Mouse (Mus musculus) midbrain, embryonic 13.5 days (tissue): ENCODE measurements at regions not wholly inside any gene's neighbourhood (a gene's known extent, or its start where the extent isn't known, plus 50 kb on each side); places are given as distances from the start of the nearest gene placed in this dataset.
A peak's percentile ranks its signal among the peaks of the same experiment; 100 is the strongest.

Experiments used
- ATAC-seq: fragments of 200-750 bp; cut with Nextera tagmentation; 2 replicates; pipeline ENCODE4 v1.8.0; 2017; ENCODE audit warnings: mild to moderate bottlenecking, moderate TSS enrichment, moderate library complexity
- H3K27ac ChIP-seq: fragments of 300-500 bp; sonication (generic); 2 replicates; pipeline ENCODE4 v1.5.1; 2015; ENCODE audit warnings: inconsistent platforms, mild to moderate bottlenecking, moderate library complexity
- H3K27me3 ChIP-seq: fragments of 300-500 bp; sonication (generic); 2 replicates; pipeline ENCODE4 v1.6.1; 2015; ENCODE audit warnings: mild to moderate bottlenecking, inconsistent platforms
- H3K36me3 ChIP-seq: fragments of 300-500 bp; sonication (generic); 2 replicates; pipeline ENCODE4 v1.6.1; 2015; ENCODE audit warnings: mild to moderate bottlenecking, inconsistent platforms
- H3K4me1 ChIP-seq: fragments of 300-500 bp; sonication (generic); replicated peaks from 2 replicates; pipeline ENCODE4 v1.6.1; 2015; ENCODE audit warnings: inconsistent platforms
- H3K4me2 ChIP-seq: fragments of 300-500 bp; sonication (generic); replicated peaks from 2 replicates; pipeline ENCODE4 v1.6.1; 2015; ENCODE audit warnings: moderate library complexity, mild to moderate bottlenecking, inconsistent platforms
- H3K4me3 ChIP-seq: fragments of 300-500 bp; sonication (generic); replicated peaks from 2 replicates; pipeline ENCODE4 v1.5.1; 2015; ENCODE audit warnings: mild to moderate bottlenecking, inconsistent platforms
- H3K9ac ChIP-seq: fragments of 300-500 bp; sonication (generic); replicated peaks from 2 replicates; pipeline ENCODE4 v1.6.1; 2015; ENCODE audit warnings: mild to moderate bottlenecking, inconsistent platforms
- H3K9me3 ChIP-seq: fragments of 300-500 bp; sonication (generic); 2 replicates; pipeline ENCODE4 v1.6.1; 2016; ENCODE audit warnings: mild to moderate bottlenecking, inconsistent platforms
- WGBS: fragments of 180-500 bp; shearing (Covaris S2); methylation state at CpG from one replicate; pipeline ENCODE4 v1.1.7; 2015; 5-methylcytosine and 5-hydroxymethylcytosine counted together

- H3K9me3 ChIP-seq: no peaks in the 10 kb centered on the region
- H3K4me2 ChIP-seq: no peak overlapping the region
- no peaks in the 10 kb centered on the region for H3K36me3 ChIP-seq
- no peak overlapping the region for H3K27ac ChIP-seq
- no peak for ATAC-seq
- H3K4me3 ChIP-seq: no peak overlapping the region
- H3K9ac ChIP-seq: no peak overlapping the region
- no peaks in the 10 kb centered on the region for H3K4me1 ChIP-seq
- H3K27me3 ChIP-seq: no peaks in the 10 kb centered on the region
Measured at GRCm38 (mm10) chr17:76205082-76205481, 653.3 kb upstream of the Fam98a start.

GRCm38 (mm10) chr17:76184813-76185212 lies 633.1 kb upstream of the Fam98a start:
- H3K36me3 ChIP-seq: no peaks in the 10 kb centered on the region
- H3K4me1 ChIP-seq: no peaks in the 10 kb centered on the region; the same call in 1 of the 2 replicates
- H3K27ac ChIP-seq: no peak overlapping the region
- no peak overlapping the region for H3K4me2 ChIP-seq
- peaks cover 3% of the 10 kb centered on the region; the same call in 1 of the 2 replicates for H3K27me3 ChIP-seq
- WGBS: 13% methylated on average over 2 of the region's 2 CpGs
- H3K9ac ChIP-seq: no peak overlapping the region
- H3K4me3 ChIP-seq: no peak overlapping the region
- ATAC-seq: peak; percentile 71; the same call in 1 of the 2 replicates
- no peaks in the 10 kb centered on the region for H3K9me3 ChIP-seq

GRCm38 (mm10) chr17:76136660-76137495 lies 585.1 kb upstream of the Fam98a start:
- no peaks in the 10 kb centered on the region for H3K36me3 ChIP-seq
- no peak overlapping the region for H3K4me3 ChIP-seq
- H3K9ac ChIP-seq: no peak overlapping the region
- ATAC-seq: no peak
- H3K9me3 ChIP-seq: no peaks in the 10 kb centered on the region
- H3K27me3 ChIP-seq: no peaks in the 10 kb centered on the region
- no peak overlapping the region for H3K27ac ChIP-seq
- no peaks in the 10 kb centered on the region for H3K4me1 ChIP-seq
- H3K4me2 ChIP-seq: no peak overlapping the region

- no peak for ATAC-seq
- Histone ChIP-seq H3K9ac (no peak overlapping the region), H3K27me3 (no peaks in the 10 kb centered on the region), H3K4me1 (no peaks in the 10 kb centered on the region), H3K36me3 (no peaks in the 10 kb centered on the region), H3K27ac (no peak overlapping the region), H3K4me2 (no peak overlapping the region), H3K4me3 (no peak overlapping the region), H3K9me3 (no peaks in the 10 kb centered on the region)
- WGBS: 84% methylated on average over 3 of the region's 3 CpGs
Measured at GRCm38 (mm10) chr17:76134030-76134429, 582.3 kb upstream of the Fam98a start.

- no peak overlapping the region for H3K4me2 ChIP-seq
- H3K9ac ChIP-seq: no peak overlapping the region
- H3K27me3 ChIP-seq: no peaks in the 10 kb centered on the region
- no peaks in the 10 kb centered on the region for H3K4me1 ChIP-seq
- no peak overlapping the region for H3K27ac ChIP-seq
- no peak for ATAC-seq
- H3K36me3 ChIP-seq: no peaks in the 10 kb centered on the region
- WGBS: 76% methylated on average over 5 of the region's 5 CpGs
- no peak overlapping the region for H3K4me3 ChIP-seq
- no peaks in the 10 kb centered on the region for H3K9me3 ChIP-seq
Measured at GRCm38 (mm10) chr17:76125260-76125659, 573.5 kb upstream of the Fam98a start.

GRCm38 (mm10) chr17:76111315-76112195 lies 559.8 kb upstream of the Fam98a start:
- Histone ChIP-seq H3K36me3 (no peaks in the 10 kb centered on the region), H3K4me3 (no peak overlapping the region), H3K9me3 (no peaks in the 10 kb centered on the region), H3K4me1 (peaks cover 10% of the 10 kb centered on the region), H3K9ac (no peak overlapping the region), H3K27me3 (peaks cover 21% of the 10 kb centered on the region), H3K4me2 (no peak overlapping the region), H3K27ac (no peak overlapping the region)
- 62% methylated on average over 9 of the region's 9 CpGs for WGBS
- peak; percentile 95 for ATAC-seq

- Histone ChIP-seq H3K27me3 (peaks cover 21% of the 10 kb centered on the region), H3K9ac (no peak overlapping the region), H3K36me3 (no peaks in the 10 kb centered on the region), H3K27ac (no peak overlapping the region), H3K9me3 (no peaks in the 10 kb centered on the region), H3K4me2 (no peak overlapping the region), H3K4me3 (no peak overlapping the region), H3K4me1 (peaks cover 10% of the 10 kb centered on the region)
- WGBS: 84% methylated on average over 1 of the region's 1 CpGs
- no peak for ATAC-seq
Measured at GRCm38 (mm10) chr17:76110856-76111255, 559.1 kb upstream of the Fam98a start.

- H3K9ac ChIP-seq: no peak overlapping the region
- no peaks in the 10 kb centered on the region for H3K9me3 ChIP-seq
- no peak overlapping the region for H3K27ac ChIP-seq
- no peak overlapping the region for H3K4me3 ChIP-seq
- 93% methylated on average over 3 of the region's 3 CpGs for WGBS
- no peak overlapping the region for H3K4me2 ChIP-seq
- H3K36me3 ChIP-seq: no peaks in the 10 kb centered on the region
- no peaks in the 10 kb centered on the region for H3K4me1 ChIP-seq
- H3K27me3 ChIP-seq: no peaks in the 10 kb centered on the region
- ATAC-seq: no peak
Measured at GRCm38 (mm10) chr17:76083536-76083935, 531.8 kb upstream of the Fam98a start.

- Histone ChIP-seq H3K36me3 (no peaks in the 10 kb centered on the region), H3K9me3 (no peaks in the 10 kb centered on the region), H3K27ac (no peak overlapping the region), H3K4me3 (no peak overlapping the region), H3K27me3 (no peaks in the 10 kb centered on the region), H3K4me1 (no peaks in the 10 kb centered on the region), H3K9ac (no peak overlapping the region), H3K4me2 (no peak overlapping the region)
- ATAC-seq: no peak
- whole genome bisulfite sequencing: 78% methylated on average over 2 of the region's 2 CpGs
Measured at GRCm38 (mm10) chr17:76081780-76082179, 530.0 kb upstream of the Fam98a start.

GRCm38 (mm10) chr17:76046438-76046837 lies 494.7 kb upstream of the Fam98a start:
- H3K4me2 ChIP-seq: no peak overlapping the region
- H3K9ac ChIP-seq: no peak overlapping the region
- H3K4me3 ChIP-seq: no peak overlapping the region
- no peaks in the 10 kb centered on the region for H3K27me3 ChIP-seq
- no peaks in the 10 kb centered on the region for H3K4me1 ChIP-seq
- 88% methylated on average over 1 of the region's 1 CpGs for WGBS
- no peaks in the 10 kb centered on the region for H3K9me3 ChIP-seq
- H3K27ac ChIP-seq: no peak overlapping the region
- no peak for ATAC-seq
- no peaks in the 10 kb centered on the region for H3K36me3 ChIP-seq

- Histone ChIP-seq H3K9me3 (no peaks in the 10 kb centered on the region), H3K27me3 (no peaks in the 10 kb centered on the region), H3K9ac (no peak overlapping the region), H3K4me2 (no peak overlapping the region), H3K4me1 (no peaks in the 10 kb centered on the region), H3K4me3 (no peak overlapping the region), H3K36me3 (no peaks in the 10 kb centered on the region), H3K27ac (no peak overlapping the region)
- 86% methylated on average over 1 of the region's 1 CpGs for WGBS
- ATAC-seq: no peak
Measured at GRCm38 (mm10) chr17:76032710-76033109, 481.0 kb upstream of the Fam98a start.

GRCm38 (mm10) chr17:76008011-76008410 lies 456.3 kb upstream of the Fam98a start:
- Histone ChIP-seq H3K4me3 (no peak overlapping the region), H3K36me3 (no peaks in the 10 kb centered on the region), H3K27ac (no peak overlapping the region), H3K4me1 (no peaks in the 10 kb centered on the region), H3K27me3 (no peaks in the 10 kb centered on the region), H3K9me3 (no peaks in the 10 kb centered on the region), H3K9ac (no peak overlapping the region), H3K4me2 (no peak overlapping the region)
- no peak for ATAC-seq
- WGBS: 72% methylated on average over 1 of the region's 1 CpGs
